Mouse (Mus musculus): ENCODE measurements around the gene Ifit3b.
A peak's percentile ranks its signal among the peaks of the same experiment; 100 is the strongest.
"Not testable (repeated sequence)": the region's sequence is repeated elsewhere in the genome, so short reads cannot be mapped to it uniquely, and the experiment has no call there.

The Ifit3b gene

GRCm38 (mm10) chr19:34607237-34608051 is at the start of gene Ifit3b:
Ifit3b (plus strand) TSS chr19:34607970.
- peak; percentile 9 for DNase-seq (ENCODE audit: low read depth, low spot score)

DNA sequence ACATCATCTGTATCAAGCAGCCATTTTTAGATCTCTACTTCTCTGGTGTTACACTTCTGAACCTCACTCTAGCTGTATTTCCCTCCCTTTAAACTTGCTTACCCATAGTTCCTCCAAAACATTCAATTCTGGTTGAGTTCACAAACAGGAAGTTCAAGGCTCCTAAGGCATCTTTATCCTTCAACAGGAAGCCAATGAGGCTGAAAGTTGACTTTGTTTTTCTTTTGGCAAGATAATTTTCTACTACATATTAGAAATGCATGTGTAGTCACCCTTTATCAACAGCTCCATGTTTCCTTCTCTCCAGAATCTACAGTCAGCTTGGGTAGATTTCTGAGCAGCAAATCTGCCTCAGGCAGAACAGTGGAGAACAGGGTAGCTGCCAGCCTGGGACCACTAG is 45.2 kb upstream of the Ifit3b start:
- no peak for DNase-seq (ENCODE audit: low read depth, low spot score)

DNA sequence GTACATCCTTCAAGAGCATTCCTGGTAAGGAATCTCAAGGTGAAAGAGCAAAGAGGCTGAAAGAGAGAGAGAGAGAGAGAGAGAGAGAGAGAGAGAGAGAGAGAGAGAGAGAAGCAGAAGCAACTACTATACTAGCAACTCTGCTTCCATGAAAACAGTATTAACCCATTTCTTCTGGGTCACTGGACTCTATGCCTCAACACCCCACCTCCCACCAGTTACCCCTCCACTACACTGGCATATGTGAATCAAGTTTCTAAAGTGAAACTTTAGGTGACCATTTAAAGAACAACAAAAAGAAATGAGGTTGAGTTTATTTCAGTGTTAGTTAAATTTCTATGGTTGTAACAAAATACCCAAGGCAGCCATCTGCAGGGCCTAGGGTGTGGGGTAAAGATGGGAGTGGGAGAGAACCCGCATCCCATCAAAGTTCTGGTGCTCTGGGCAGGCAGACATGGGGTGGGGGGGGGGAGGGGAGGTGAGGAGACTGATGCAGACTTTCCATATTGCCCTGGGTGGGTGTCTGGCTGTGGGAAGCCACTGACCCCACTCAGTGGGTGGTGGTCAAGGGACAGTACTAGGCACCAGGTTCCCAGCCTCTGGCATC is 41.5 kb upstream of the Ifit3b start:
- no peak for DNase-seq (ENCODE audit: low read depth, low spot score)

- no peak for DNase-seq (ENCODE audit: low read depth, low spot score)
Observed at GRCm38 (mm10) chr19:34568988-34569895, 38.5 kb upstream of the Ifit3b start.

- no peak for DNase-seq (ENCODE audit: low read depth, low spot score)
Observed at GRCm38 (mm10) chr19:34569896-34570476, 37.8 kb upstream of the Ifit3b start.

- no peak for DNase-seq (ENCODE audit: low read depth, low spot score)
Observed at GRCm38 (mm10) chr19:34571080-34571479, 36.7 kb upstream of the Ifit3b start.

DNA sequence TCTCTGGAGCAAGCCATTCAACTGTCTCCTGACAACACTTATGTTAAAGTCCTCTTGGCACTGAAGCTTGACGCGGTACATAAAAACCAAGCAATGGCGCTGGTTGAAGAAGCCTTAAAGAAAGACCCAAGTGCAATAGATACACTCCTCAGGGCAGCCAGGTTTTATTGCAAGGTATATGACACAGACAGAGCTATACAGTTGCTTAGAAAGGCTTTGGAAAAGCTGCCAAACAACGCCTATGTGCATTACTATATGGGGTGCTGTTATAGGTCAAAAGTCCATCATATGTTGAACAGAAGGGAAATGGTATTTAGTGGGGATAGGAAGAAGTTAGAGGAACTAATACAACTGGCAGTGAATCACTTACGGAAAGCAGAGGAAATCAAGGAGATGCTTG is 34.1 kb upstream of the Ifit3b start:
- DNase-seq (ENCODE audit: low read depth, low spot score) = no peak

- DNase-seq (ENCODE audit: low read depth, low spot score) = no peak
Observed at GRCm38 (mm10) chr19:34577121-34577520, 30.6 kb upstream of the Ifit3b start.

DNA sequence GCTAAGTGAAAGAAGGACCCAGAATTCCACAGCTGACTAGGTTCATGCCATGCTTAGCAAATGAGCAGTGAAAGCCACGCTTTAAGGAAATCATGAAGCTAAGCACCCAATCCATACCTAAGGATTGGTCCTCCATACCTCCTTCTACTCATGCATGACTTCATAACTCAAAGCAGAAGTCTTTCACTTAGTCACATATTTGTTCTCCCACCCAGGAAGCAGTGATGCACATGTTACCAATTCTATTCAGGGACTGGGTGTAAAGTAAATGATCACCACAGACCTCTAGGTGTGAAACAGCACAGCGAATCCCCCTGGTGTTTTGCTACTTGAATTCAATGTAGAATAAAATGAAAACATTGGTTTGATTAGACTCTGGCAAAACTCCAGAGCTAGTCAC is 25.1 kb upstream of the Ifit3b start:
- not testable (repeated sequence) for DNase-seq (ENCODE audit: low read depth, low spot score)

DNA sequence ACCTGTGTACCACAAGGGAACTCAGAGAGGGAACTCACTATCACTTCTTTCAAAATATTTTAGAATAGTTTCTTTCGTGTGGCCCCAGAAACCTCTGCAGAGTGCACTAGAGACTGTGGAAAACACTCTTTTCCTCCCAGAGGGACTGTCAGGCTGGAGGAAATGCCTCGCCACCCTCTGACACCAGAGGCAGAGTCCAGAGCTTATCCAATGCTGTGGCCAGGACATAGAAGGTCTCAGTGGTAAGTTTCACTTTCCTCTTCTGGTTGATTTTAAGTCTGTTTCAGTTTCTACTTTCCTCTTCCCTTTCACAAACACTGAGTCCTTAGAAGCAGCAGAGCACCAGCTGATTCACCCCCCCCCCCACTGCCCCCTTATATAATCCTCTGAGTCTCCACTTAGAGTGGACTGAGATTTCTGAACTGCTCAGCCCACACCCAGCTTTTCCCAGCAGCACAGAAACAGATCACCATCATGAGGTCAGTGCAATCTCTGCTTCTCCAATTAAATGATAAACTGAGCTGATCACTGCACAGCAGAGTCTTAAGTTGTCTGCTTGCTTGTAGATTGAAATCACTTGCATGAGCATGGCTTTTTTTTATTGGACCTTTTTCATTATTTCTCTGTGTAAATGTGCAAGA is 24.5 kb upstream of the Ifit3b start, which contains the start of gene Ifit3:
Ifit3 (plus strand) TSS at position 406 of the 641 bp plus-strand sequence.
- DNase-seq (ENCODE audit: low read depth, low spot score) = not testable (repeated sequence)

GRCm38 (mm10) chr19:34585740-34586458 is 21.9 kb upstream of the Ifit3b start:
- not testable (repeated sequence) for DNase-seq (ENCODE audit: low read depth, low spot score)

DNA sequence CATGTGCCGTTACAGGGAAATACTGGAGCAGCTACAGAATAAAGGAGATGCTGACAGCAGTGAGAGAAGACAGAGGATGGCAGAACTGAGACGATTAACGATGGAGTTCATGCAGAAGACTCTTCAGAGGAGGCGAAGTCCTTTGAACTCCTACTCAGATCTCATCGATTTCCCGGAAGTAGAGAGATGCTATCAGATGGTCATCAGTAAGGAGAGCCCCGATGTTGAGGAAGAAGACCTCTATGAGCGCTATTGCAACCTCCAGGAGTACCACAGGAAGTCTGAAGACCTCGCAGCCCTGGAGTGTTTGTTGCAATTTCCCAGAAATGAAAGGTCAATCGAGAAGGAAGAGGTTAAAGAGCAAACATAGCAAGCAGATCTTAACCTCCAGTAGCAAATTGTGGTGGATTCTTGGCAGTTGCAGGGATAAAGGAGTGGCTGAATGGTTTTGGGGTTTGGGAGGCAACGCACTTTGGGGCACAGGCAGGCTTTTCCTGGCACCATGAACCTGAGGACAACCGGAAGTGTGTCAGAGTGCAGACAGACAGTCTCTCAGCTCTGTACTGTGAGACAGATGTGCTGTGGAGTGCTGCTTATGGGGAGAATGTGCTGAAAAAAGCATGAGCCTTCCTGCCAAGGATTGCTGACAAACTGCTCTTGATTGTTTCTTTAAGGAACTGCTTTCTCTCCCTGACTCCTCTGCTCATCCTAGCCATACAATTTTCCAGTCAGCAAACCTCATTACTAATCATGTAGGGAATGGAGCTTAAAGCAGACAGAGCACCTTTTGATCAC is 19.7 kb upstream of the Ifit3b start:
- not testable (repeated sequence) for DNase-seq (ENCODE audit: low read depth, low spot score)

GRCm38 (mm10) chr19:34588959-34589358 is 18.8 kb upstream of the Ifit3b start:
- no peak for DNase-seq (ENCODE audit: low read depth, low spot score)

- no peak for DNase-seq (ENCODE audit: low read depth, low spot score)
Observed at GRCm38 (mm10) chr19:34593456-34593855, 14.3 kb upstream of the Ifit3b start.

- not testable (repeated sequence) for DNase-seq (ENCODE audit: low read depth, low spot score)
Observed at GRCm38 (mm10) chr19:34594523-34594922, 13.2 kb upstream of the Ifit3b start.

GRCm38 (mm10) chr19:34596811-34597210 is 11.0 kb upstream of the Ifit3b start:
- DNase-seq (ENCODE audit: low read depth, low spot score) = no peak

GRCm38 (mm10) chr19:34598341-34598740 is 9.4 kb upstream of the Ifit3b start:
- no peak for DNase-seq (ENCODE audit: low read depth, low spot score)

GRCm38 (mm10) chr19:34599250-34599649 is 8.5 kb upstream of the Ifit3b start:
- not testable (repeated sequence) for DNase-seq (ENCODE audit: low read depth, low spot score)

DNA sequence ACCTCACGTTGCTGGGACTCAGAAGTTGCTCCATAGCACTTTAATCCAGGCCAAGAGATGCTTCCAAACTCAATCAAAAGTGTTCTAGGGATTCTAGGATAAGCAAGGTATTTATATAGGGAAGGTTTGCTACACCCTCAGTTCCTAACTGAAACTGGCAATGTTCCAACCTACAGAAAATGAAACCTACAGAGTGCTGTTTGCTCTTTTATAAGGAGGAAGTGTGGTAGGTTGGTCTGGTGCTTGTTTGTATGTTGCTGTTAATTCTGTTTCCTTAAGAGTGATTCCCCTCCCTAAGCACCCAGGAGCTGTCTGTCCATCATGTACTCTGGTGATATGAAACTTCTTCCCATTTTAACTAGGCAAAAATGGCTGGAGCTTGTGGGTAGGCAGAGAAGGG is 5.9 kb upstream of the Ifit3b start, which contains the start of gene Ifit1bl1:
Ifit1bl1 (minus strand) TSS at position 69 of the 400 bp plus-strand sequence.
- not testable (repeated sequence) for DNase-seq (ENCODE audit: low read depth, low spot score)

Measured in retina, postnatal 7 days (tissue).